Mouse (Mus musculus) adipocyte (in vitro differentiated cells): ENCODE measurements at regions not wholly inside any gene's neighbourhood (a gene's known extent, or its start where the extent isn't known, plus 50 kb on each side); places are given as distances from the start of the nearest gene placed in this dataset.

ENCODE experiments used
- DNase-seq: peaks from one replicate; pipeline ENCODE4 v3.0.0-alpha.2; 2016; ENCODE audit warnings: low spot score

GRCm38 (mm10) chr13:99573021-99573420, 56.7 kb upstream of the Map1b start:
- DNase-seq: no peak

GRCm38 (mm10) chr13:99572381-99572780, 56.0 kb upstream of the Map1b start:
- DNase-seq: no peak
